Mouse (Mus musculus) embryo, embryonic 10 days (tissue): ENCODE data around the gene Txndc2.
"Not testable (repeated sequence)": the region's sequence is repeated elsewhere in the genome, so short reads cannot be mapped to it uniquely, and the experiment has no call there.

ENCODE experiments used
- DNase-seq: peaks from one replicate; pipeline ENCODE4 v3.0.0-alpha.2; 2015; ENCODE audit warnings: low spot score

Gene Txndc2

DNA sequence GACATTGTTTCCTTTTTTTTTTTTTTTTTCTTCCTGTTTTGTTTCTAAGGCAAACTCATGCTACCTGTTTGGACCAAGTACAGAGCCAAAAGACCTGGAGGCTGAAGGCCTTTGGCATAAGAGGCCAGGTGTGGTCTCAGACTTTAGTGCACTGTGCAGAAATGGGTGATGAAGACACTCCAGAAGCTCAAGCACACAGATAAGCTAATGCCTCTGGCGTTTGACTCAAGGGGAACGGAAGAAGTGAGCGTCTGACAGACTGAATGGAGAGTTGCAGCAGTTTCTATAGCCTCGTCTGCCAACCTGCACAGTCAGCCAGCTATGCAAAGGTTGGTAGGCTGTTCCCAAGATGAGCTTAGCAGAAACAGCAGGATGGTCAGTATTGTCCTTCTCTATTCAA lies 13.6 kb upstream of the Txndc2 start:
- DNase-seq, result no peak

DNA sequence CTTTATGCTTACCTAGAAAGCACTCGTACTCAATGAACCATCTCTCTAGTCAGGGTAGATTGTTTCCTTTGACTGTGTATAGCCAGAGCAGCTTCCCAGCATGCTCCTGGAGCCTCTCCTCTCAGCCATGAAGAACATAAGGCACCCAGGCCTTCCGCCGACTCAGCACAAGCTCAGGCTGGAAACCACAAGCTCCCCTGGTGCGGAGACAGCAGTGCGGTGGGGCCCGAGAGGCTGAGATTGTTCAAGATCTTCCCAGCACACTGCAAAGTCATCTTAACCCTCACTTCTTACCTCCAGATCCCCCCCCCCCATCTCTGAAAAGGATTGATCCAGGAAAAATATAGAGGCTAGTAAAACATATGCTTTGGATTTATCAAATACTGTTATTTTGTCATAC lies 8.6 kb upstream of the Txndc2 start:
- DNase-seq, result no peak

DNA sequence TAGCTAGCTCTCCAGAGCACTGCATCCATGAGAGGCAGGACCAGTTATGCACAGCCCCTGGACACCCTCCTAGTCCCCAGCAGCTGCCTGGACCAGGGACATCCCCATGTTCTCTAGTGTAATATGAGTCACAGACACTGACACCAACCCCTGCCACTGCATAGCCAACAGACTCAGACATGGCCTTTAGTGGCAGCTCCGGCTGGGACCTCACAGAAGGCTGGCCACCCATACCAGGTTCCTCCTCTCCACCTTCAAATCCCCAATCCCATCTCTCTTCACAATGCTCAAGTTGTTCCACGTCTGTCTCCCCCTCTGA lies 7.2 kb upstream of the Txndc2 start:
- DNase-seq, result no peak

DNA sequence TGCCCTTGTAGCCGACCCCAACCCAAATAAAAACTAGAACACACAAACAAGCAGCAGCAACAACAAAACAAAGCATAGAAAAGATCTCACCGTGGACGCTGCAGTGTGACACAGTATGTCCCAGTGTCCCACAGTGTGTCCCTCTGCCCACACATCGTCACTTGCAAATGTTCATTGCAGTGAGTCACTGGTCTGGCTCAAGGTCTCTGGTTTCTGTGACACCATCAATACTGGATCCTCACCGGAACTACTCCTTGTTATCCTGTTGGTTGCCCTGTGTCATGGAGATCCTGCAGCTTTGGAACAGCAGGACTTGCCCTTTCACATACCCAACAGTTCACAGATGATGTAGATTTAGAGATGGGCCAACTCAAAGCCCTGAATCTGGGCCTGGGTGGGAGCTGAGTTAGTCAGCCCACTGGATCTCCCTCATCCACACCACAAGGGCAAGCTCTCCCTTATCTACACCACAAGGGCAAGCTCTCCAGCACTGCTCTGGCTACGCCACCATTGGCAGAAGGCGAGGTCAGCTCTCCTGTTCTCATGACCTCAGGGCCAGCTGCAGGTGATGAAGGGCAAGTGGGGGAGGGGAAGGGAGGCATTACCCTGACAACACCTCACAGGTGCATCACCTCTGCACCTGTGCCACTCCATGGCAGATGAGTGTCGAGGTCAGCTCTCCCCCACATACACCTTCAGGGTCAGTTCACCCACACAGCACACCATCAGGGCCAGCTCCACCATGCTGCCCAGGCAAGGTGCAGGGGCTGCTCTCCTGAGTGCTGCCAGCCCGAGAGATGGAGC lies 6.6 kb upstream of the Txndc2 start:
- no peak for DNase-seq

DNA sequence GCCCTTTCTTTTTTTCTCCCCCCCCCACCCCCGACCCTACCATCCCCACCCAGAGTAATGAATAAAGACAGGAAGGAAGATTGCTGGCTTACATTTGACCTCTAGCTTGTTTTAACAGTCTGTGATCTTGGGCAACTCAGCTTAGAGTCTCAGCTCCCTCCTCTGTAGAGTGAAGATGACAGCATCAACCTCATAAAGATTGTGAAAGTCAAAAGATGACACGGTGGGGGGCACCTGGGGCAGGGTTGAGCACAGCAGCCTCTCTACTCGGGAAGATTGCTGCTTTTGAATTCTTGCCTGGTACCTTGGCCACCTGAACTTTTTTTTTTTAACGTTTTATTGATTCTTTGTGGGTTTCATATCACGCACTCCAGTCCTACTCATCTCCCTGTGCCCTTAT lies 6.0 kb upstream of the Txndc2 start:
- no peak for DNase-seq

DNA sequence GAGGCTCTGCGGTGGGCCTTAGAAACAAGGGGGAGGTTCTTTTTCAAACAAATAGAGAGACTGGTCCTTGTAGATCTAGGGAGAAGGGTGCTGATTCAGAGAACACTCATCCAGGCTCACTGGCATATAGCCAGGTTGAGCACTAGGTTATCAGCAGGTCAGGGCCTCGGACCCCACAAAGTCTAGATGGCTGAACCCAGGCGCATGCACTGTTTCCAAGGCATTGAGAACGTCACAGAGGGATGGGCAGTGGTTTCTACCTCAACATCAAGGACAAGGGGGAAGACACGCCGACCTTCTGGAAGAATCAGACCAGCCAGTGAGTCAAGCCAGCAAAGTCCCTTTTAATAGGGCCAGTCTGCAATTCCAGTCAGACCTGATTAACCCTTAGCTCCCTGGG lies 5.3 kb upstream of the Txndc2 start:
- no peak for DNase-seq

DNA sequence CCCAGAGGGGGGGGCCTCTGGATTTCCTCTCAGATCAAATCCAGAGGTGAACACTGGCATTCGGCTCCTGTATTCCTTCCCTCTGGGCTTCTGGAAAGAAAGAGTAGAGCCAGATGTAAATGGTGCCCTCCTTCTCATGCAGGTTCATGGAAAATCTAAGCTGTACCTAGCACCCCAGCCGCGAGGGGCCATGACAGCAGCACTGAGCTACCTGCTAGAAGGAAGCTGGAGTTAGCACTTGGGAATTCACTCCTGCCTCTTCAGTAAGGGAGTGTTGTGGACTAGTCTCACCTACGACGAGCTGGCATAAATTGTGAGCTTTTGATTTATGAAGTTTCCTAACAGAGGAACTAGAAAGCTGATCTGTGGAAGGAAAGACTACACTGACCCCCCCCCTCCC lies 1.6 kb upstream of the Txndc2 start:
- no peak for DNase-seq

DNA sequence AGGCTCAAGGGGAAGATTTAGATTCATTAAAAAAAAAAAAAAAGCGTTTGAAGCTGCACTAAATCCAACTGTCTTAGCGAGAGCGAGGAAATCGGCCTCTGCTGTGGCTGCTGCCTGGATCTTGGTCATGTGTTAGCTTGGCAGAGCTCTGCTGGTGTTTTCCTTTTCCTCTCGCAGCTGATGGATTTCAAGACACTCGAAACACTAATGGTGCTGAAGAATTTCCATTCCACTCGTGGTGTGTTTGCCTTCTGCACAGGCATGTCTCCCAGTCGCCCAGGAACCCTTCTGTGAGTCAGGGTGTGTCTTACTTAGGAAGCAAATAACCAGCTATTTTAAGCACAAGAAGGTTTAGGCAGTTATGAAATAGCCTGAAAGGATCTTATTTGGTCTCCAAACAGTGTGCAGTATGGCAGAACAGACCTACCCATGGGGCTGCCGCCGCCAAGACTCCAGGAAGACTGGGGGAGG lies 1.1 kb upstream of the Txndc2 start:
- no peak for DNase-seq

DNA sequence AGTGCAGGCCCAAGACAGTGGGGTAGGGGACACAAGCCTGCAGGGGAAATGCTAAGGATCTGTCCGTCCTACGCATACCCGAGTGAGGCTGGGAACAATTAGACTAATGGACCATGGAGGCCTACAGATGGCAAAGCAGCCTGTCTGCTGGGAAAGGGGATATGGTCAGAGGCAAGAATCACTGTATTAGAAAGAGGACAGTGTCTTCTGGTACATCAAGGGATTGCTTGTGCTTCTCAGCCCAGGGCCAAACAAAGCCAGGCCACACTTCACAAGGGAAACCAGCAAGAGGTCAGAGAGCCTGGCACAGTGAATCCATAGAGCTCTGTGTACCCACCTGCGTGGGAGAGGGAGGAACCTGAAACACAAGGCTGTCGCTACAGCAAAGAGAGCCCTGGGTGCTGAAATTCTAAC lies 617 bp upstream of the Txndc2 start:
- DNase-seq, result peak; percentile 17

DNA sequence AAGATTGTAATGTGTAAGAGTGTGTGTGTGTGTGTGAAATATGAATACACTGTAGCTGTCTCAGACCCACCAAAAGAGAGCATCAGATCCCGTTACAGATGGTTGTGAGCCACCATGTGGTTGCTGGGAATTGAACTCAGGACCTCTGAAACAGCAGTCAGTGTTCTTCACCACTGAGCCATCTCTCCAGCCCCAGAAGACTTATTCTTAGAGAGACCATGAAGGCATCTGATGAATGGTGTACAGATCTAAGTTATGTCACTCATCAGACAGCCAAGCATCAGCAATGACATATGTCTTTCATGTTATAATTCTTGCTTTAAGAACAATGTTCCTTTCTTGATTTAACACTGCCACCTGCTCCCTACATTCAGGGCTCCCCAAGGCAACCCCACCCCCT lies 2.8 kb downstream of the Txndc2 start:
- DNase-seq, result no peak

DNA sequence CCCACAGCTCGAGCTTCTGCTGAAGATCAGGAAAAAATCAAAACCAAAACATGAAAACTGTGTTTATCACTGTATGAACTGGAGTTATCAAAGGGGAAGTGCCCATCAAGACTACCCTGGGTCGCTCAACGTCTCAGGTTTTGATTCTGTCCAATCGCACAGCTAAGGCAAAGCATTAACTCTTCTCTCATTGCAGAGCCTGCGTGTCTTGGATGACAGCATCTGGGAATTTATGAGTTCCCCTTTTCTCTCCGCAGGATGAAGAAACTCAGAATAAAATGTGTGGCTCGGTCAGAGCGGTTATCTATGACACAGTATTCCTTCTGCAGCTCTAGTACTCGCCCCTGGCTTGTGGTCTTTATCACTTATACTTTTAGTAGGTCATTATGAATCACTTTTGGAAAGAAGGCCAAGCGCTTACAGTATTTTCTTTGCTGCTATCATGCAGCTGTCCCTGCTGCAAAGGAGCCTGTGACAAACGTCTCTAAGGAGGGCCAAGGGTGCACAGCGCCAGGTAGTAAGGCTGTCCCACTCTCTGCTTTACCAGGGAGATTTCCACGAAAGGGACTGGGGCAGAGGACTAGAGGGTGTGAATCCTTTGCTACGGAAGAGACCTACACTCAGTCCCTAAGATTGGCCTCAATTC lies 6.1 kb downstream of the Txndc2 start:
- no peak for DNase-seq

DNA sequence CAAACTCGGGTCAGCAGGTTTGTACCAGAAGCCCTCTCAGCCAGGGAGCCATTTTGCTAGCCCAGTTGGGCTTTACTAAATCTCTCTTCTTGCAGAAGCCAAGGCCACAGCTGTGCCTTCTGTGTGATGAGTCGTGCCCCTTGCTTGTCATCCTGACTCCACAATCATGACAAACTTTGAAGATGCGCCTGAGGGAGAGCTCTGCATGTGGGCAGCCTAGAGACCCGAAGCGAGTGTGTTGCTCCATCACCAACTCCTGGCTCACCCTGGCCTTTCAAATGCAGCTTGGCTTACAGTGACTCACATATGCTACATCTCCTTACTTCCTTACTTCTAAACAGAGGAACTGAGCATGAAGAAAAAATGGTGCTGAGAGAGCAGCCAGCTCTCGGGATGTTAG lies 12.0 kb downstream of the Txndc2 start:
- DNase-seq, result no peak

DNA sequence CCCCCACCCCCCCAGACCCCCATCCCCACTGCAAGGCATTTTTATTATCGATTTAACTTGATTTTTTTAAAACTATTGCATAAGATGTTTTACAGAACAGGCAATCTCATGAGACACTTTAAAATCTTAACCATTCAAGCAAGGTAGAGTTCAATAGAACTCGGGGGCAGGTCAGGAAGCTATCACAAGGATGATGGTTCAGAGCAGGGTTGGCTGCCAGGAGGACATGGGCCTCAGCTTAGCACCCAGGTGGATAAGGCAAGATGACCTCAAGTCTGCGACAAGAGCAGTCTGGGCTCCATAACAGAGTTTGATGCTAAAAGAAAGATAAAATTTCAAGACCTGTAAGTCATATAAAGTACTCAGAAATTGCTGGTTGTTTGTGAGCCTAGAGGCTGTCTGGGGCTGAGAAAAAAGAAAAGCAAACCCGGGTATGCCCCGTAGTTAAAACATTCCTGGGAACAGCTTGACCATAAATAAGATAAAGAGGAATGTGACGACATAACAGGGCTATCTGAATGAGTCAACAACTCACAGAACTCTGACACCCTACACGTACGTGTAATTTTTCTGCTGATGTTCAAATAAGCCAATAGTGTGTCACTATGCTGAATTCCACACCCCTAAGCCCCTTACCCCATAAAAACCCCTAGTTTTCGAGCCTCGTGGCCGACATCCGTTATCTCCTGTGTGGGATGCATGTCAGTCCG lies 13.0 kb downstream of the Txndc2 start:
- not testable (repeated sequence) for DNase-seq

DNA sequence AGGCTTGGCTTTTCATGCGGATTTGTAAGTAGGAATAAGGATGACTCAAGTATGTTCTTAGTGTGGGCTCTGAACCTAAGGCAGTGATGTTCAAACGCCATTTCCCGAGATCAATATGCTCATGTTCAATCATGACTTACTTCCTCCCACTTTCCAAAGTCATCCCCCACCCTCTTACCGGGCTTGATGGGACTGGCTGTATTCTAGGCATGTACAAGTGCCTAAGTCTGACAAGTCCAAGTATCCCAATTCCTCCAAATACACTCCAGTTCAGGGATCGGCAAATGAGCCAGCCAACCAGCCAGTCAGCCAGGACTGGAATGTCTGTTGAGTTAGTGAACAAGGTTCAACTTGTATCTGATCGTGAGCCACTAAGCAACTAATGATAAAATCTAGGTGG lies 15.7 kb downstream of the Txndc2 start:
- no peak for DNase-seq

DNA sequence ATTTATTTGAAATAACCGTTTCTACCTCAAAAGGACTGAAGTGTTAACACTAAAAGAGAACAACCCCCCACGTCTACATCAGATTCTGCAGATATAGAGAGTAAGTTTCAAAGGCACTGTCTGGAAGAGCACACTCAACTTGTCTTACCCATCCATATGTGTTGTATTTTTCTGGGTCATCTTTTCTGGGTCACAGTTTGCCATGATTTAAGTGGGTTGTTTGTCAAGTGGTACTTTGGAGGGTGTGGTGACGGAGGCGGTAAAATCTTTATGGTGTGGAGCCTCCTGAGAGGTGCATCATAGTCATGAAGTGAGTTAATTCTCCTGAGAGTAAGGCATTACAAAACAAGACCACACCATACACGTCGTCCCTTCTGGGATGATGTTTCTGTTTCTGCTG lies 16.4 kb downstream of the Txndc2 start:
- no peak for DNase-seq

DNA sequence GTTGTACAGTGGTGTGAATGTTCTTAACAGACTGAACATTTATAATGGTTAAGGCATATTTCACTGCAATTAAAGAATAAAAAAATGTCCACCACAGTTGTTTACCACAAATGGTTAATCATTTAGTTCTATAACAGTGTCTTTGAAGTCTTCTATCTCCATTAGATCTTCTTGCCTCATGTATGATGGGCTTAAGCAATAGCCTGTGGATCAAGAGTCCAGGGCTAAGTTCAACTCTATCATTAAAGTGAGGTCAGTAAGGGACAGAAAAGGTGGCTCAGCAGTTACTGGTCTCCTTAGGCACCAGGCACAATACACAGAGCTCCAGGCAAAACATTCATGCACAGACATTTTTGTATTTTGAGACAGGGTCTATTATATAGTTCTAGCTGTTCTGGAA lies 18.8 kb downstream of the Txndc2 start:
- no peak for DNase-seq

DNA sequence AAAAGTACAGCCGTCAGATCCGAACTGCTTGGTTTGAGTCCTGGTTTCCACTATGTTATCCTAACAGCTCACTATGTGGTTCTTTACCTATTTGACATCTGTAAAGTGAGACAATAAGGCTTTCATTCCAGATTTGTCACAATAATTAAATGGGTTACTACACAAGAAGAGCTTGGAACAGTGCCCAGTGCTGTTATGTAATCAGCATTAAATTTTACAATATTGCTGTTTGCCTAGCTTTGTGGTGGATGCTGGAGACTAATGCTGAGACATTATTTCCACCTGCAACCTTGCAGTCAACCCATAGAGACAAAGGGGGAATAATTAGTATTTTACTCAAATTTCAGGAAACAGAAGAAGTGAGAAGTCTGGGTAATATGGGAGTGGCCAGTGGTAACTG lies 23.5 kb downstream of the Txndc2 start:
- DNase-seq, result no peak

DNA sequence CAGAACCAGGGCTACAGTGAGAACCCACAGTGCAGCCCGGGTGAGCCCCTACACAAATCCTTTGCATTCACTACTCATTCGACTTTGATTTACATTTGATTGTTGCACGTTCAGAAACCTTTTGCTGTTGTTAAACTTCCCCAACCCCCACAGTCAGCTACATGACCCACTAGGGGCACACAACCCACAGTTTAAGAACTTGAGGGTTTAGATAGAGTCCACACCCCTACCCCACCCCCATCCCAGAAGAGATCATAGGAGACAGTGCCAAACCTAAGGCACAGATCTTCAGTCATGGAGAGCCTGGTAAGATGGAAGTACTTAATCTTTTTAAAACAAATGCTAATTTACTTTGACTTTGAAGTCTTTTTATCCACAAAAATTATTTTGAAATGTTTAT lies 26.3 kb downstream of the Txndc2 start:
- no peak for DNase-seq

DNA sequence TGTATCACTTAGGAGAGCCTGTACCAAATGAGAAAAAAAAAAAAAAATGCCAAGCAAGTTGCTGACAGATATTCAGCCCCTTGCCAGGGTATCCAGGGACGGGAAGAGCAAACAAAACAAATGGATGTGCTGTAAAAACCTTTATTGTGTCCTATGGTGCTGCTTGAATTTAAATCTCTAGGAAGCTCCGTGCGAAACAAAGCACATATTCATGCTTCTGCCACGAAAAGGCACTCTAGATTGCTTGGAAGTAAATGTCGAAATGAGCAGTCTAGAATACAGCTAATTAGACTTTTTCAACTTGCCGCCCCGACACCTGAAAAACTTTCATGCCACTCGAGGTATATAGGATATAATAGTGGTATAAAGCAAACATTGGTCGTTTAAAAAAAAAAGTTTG lies 27.5 kb downstream of the Txndc2 start:
- peak; percentile 38 for DNase-seq

DNA sequence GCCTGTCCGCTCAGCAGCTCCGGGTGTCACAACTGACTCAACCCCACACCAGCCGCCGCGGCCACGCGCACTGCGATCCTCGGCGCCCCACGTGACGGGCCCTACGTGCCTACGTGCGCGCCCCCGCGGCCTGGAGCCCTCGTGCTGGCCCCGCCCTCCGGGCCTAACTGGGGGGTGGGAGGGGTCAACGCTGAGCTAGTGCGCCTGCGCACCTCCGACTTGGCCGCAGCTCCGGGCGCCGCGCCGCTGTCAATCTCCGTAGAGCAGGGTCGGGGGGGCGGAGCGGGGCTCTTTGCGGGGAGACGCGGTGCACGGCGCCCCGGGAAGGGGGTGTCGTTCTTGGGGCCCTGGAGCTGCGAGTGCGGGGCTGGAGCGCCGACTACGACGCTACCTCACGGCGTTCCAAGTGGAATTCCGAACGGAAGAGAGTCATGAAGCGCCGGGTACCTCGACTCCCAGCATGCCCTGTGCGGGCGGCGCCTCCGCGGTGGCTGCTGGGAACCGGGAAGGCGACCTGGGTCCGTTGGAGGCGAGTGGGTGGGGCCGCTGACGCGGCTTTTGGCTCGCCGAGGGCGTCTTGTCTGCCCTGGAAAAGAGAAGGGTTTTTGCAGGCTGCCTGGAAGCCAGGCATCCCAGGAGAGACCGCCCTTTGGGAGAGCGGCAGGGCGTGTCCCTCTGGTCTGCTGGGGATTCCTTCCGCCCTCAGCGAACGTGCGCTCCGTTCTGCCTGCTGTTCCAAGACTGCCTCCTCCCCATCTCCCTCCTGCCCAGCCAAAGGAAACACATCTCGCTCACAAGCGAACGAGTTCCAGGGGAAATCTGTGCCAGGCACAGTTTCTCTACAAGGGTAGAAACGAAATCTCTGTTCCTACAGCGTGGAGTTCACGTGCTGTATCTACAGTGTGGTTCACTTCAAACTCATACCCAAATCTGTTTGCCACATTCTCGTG lies 28.2 kb downstream of the Txndc2 start, which contains the start of gene Vapa:
TSS of gene Vapa (minus strand) at position 93 of the 950 bp plus-strand sequence.
- DNase-seq, result peak; percentile 98

DNA sequence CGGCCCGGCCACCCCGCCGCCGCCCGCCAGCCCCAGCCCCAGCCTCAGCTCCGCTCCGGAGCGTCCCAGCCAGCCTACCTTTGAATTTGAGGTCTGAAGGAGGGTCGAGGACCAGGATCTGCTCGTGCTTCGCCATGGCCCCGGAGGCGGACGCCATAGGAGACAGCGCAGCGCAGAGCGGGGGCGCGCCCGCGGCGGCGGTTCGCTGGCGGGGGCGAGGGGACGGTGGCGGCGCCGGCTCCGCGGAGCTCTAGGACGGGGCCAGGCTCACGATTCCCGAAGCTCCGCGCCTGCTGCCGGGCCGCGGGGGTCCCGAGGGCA lies 28.9 kb downstream of the Txndc2 start:
- no peak for DNase-seq
